Mouse (Mus musculus) heart, embryonic 11.5 days (tissue): ENCODE measurements around the gene Cspg4. TPM values are rescaled to one million over a fixed set of nuclear protein-coding genes. Genes with fewer than 3 reads are reported as not detected.
A peak's percentile ranks its signal among the peaks of the same experiment; 100 is the strongest.

Experiments
- ATAC-seq: fragments of 200-750 bp; cut with Nextera tagmentation; replicated peaks from 2 replicates; pipeline ENCODE4 v1.8.0; 2017; ENCODE audit warnings: moderate library complexity; ENCODE audit not compliant: insufficient number of reproducible peaks, low FRiP score, low TSS enrichment
- H3K27ac ChIP-seq: fragments of 300-500 bp; sonication (generic); 2 replicates; pipeline ENCODE4 v1.5.1; 2014; ENCODE audit warnings: mild to moderate bottlenecking, low read depth, low read length
- H3K27me3 ChIP-seq: fragments of 300-500 bp; sonication (generic); 2 replicates; pipeline ENCODE4 v1.6.1; 2014; ENCODE audit warnings: mild to moderate bottlenecking, low read length, mixed read lengths; ENCODE audit not compliant: control insufficient read depth, insufficient read depth
- H3K36me3 ChIP-seq: fragments of 300-500 bp; sonication (generic); 2 replicates; pipeline ENCODE4 v1.6.1; 2014; ENCODE audit warnings: mild to moderate bottlenecking, low read length, moderate library complexity, mixed read lengths; ENCODE audit not compliant: control insufficient read depth, insufficient read depth
- H3K4me1 ChIP-seq: fragments of 300-500 bp; sonication (generic); 2 replicates; pipeline ENCODE4 v1.6.1; 2014; ENCODE audit warnings: low read length; ENCODE audit not compliant: control insufficient read depth, insufficient read depth
- H3K4me2 ChIP-seq: fragments of 300-500 bp; sonication (generic); 2 replicates; pipeline ENCODE4 v1.6.1; 2014; ENCODE audit warnings: mild to moderate bottlenecking, moderate library complexity
- H3K4me3 ChIP-seq: fragments of 300-500 bp; sonication (generic); 2 replicates; pipeline ENCODE4 v1.5.1; 2014; ENCODE audit warnings: low read depth, low read length
- H3K9ac ChIP-seq: fragments of 300-500 bp; sonication (generic); 2 replicates; pipeline ENCODE4 v1.6.1; 2014; ENCODE audit warnings: mild to moderate bottlenecking, low read depth, low read length, moderate library complexity
- H3K9me3 ChIP-seq: fragments of 300-500 bp; sonication (generic); replicated peaks from 2 replicates; pipeline ENCODE4 v1.6.1; 2016; ENCODE audit warnings: low read length; ENCODE audit not compliant: control insufficient read depth
- whole genome bisulfite sequencing: fragments of 180-500 bp; shearing (Covaris S2); extraction: QIAGEN DNeasy Blood & Tissue Kit; methylation state at CpG from one replicate; pipeline ENCODE4 v1.1.7; 2014; ENCODE audit not compliant: insufficient replicate concordance; 5-methylcytosine and 5-hydroxymethylcytosine counted together
- polyA plus RNA-seq: library from polyadenylated mRNA; unstranded; fragments of >200 nt; fragmentation: Nextera tagmentation; extraction: Ambion mirVana; gene quantifications from 2 replicates; pipeline ENCODE4 v1.2.1, GENCODE M21; 2014

The Cspg4 gene
- polyA plus RNA-seq, 1 experiment from 2014 or later, result 18.6 TPM

GRCm38 (mm10) chr9:56835152-56835551 lies 29.7 kb upstream of the Cspg4 start:
- H3K4me1 ChIP-seq, result peaks cover 35% of the 10 kb centered on the region

GRCm38 (mm10) chr9:56840721-56841120 lies 24.1 kb upstream of the Cspg4 start:
- no peak overlapping the region for H3K9ac ChIP-seq
- no peak overlapping the region for H3K27ac ChIP-seq
- WGBS, result 75% methylated on average over 5 of the region's 5 CpGs
- H3K4me3 ChIP-seq, result no peak overlapping the region
- H3K4me2 ChIP-seq, result no peak overlapping the region
- ATAC-seq, result no peak
- H3K9me3 ChIP-seq, result no peaks in the 10 kb centered on the region
- H3K27me3 ChIP-seq, result peaks cover 11% of the 10 kb centered on the region
- H3K4me1 ChIP-seq, result peaks cover 9% of the 10 kb centered on the region
- H3K36me3 ChIP-seq, result no peaks in the 10 kb centered on the region

More at GRCm38 (mm10) chr9:56835152-56835551, 29.7 kb upstream of the Cspg4 start:
- H3K27me3 ChIP-seq, result peaks cover 6% of the 10 kb centered on the region; the same call in 1 of the 2 replicates
- H3K27ac ChIP-seq, result peak overlapping the region; percentile 65
- WGBS, result 37% methylated on average over 5 of the region's 5 CpGs
- no peak overlapping the region for H3K9ac ChIP-seq
- ATAC-seq, result 0 out of 2 replicates have a peak, but pooled peaks have one; percentile 22
- H3K4me2 ChIP-seq, result peak overlapping the region; percentile 31; the same call in 1 of the 2 replicates
- no peak overlapping the region for H3K4me3 ChIP-seq
- no peaks in the 10 kb centered on the region for H3K36me3 ChIP-seq
- H3K9me3 ChIP-seq, result no peaks in the 10 kb centered on the region

GRCm38 (mm10) chr9:56841864-56842263 lies 23.0 kb upstream of the Cspg4 start:
- Histone ChIP-seq H3K4me2 (no peak overlapping the region), H3K27me3 (peaks cover 11% of the 10 kb centered on the region), H3K4me3 (no peak overlapping the region), H3K27ac (no peak overlapping the region), H3K36me3 (no peaks in the 10 kb centered on the region), H3K9ac (no peak overlapping the region), H3K9me3 (no peaks in the 10 kb centered on the region), H3K4me1 (peaks cover 8% of the 10 kb centered on the region)
- ATAC-seq, result no peak

GRCm38 (mm10) chr9:56842303-56842719 lies 22.5 kb upstream of the Cspg4 start:
- no peaks in the 10 kb centered on the region for H3K9me3 ChIP-seq
- 44% methylated on average over 3 of the region's 3 CpGs for WGBS
- no peaks in the 10 kb centered on the region for H3K36me3 ChIP-seq
- no peak overlapping the region for H3K9ac ChIP-seq
- no peak overlapping the region for H3K4me3 ChIP-seq
- no peak overlapping the region for H3K27ac ChIP-seq
- H3K27me3 ChIP-seq, result peaks cover 11% of the 10 kb centered on the region
- peaks cover 8% of the 10 kb centered on the region for H3K4me1 ChIP-seq
- ATAC-seq, result no peak
- H3K4me2 ChIP-seq, result no peak overlapping the region

- H3K4me1 ChIP-seq, result peaks cover 8% of the 10 kb centered on the region
- H3K27ac ChIP-seq, result no peak overlapping the region
- no peak overlapping the region for H3K4me3 ChIP-seq
- H3K4me2 ChIP-seq, result no peak overlapping the region
- WGBS, result 32% methylated on average over 7 of the region's 7 CpGs
- peaks cover 11% of the 10 kb centered on the region for H3K27me3 ChIP-seq
- no peak for ATAC-seq
- no peak overlapping the region for H3K9ac ChIP-seq
- H3K36me3 ChIP-seq, result no peaks in the 10 kb centered on the region
- H3K9me3 ChIP-seq, result no peaks in the 10 kb centered on the region
Measured at GRCm38 (mm10) chr9:56843679-56844188, 21.1 kb upstream of the Cspg4 start.

GRCm38 (mm10) chr9:56844644-56845043 lies 20.2 kb upstream of the Cspg4 start:
- H3K4me1 ChIP-seq, result peaks cover 7% of the 10 kb centered on the region
- H3K27ac ChIP-seq, result no peak overlapping the region
- H3K36me3 ChIP-seq, result no peaks in the 10 kb centered on the region
- H3K9me3 ChIP-seq, result no peaks in the 10 kb centered on the region
- H3K4me3 ChIP-seq, result no peak overlapping the region
- WGBS, result 68% methylated on average over 8 of the region's 8 CpGs
- no peak overlapping the region for H3K4me2 ChIP-seq
- no peak overlapping the region for H3K9ac ChIP-seq
- H3K27me3 ChIP-seq, result peaks cover 11% of the 10 kb centered on the region
- ATAC-seq, result no peak

- WGBS, result 15% methylated on average over 3 of the region's 3 CpGs
Measured at GRCm38 (mm10) chr9:56847523-56847922, 17.3 kb upstream of the Cspg4 start.

GRCm38 (mm10) chr9:56850128-56850904 lies 14.5 kb upstream of the Cspg4 start:
- H3K4me3 ChIP-seq, result no peak overlapping the region
- H3K4me2 ChIP-seq, result no peak overlapping the region
- no peaks in the 10 kb centered on the region for H3K36me3 ChIP-seq
- H3K9ac ChIP-seq, result no peak overlapping the region
- H3K9me3 ChIP-seq, result no peaks in the 10 kb centered on the region
- no peak overlapping the region for H3K27ac ChIP-seq
- no peak for ATAC-seq
- no peaks in the 10 kb centered on the region; the same call in 1 of the 2 replicates for H3K27me3 ChIP-seq
- 68% methylated on average over 14 of the region's 14 CpGs for WGBS
- peaks cover 25% of the 10 kb centered on the region for H3K4me1 ChIP-seq

More at GRCm38 (mm10) chr9:56847523-56847922, 17.3 kb upstream of the Cspg4 start:
- peaks cover 21% of the 10 kb centered on the region for H3K4me1 ChIP-seq
- no peak for ATAC-seq
- no peak overlapping the region for H3K4me2 ChIP-seq
- no peaks in the 10 kb centered on the region for H3K9me3 ChIP-seq
- H3K36me3 ChIP-seq, result no peaks in the 10 kb centered on the region
- H3K27me3 ChIP-seq, result peaks cover 11% of the 10 kb centered on the region
- no peak overlapping the region for H3K27ac ChIP-seq
- no peak overlapping the region for H3K4me3 ChIP-seq
- H3K9ac ChIP-seq, result no peak overlapping the region

- Histone ChIP-seq H3K4me3 (no peak overlapping the region), H3K4me1 (peaks cover 25% of the 10 kb centered on the region), H3K27ac (no peak overlapping the region), H3K4me2 (no peak overlapping the region), H3K27me3 (no peaks in the 10 kb centered on the region; the same call in 1 of the 2 replicates), H3K9me3 (no peaks in the 10 kb centered on the region), H3K36me3 (no peaks in the 10 kb centered on the region), H3K9ac (no peak overlapping the region)
- 64% methylated on average over 4 of the region's 4 CpGs for WGBS
- no peak for ATAC-seq
Measured at GRCm38 (mm10) chr9:56850905-56851252, 14.0 kb upstream of the Cspg4 start.
